Mouse (Mus musculus) heart, adult 2 months (tissue): Measurements from ENCODE around the gene Sec14l1.

ENCODE experiments used
- CTCF ChIP-seq: fragments of 200-600 bp; IDR thresholded peaks from 2 replicates; pipeline ENCODE4 v1.8.1; 2022; ENCODE audit warnings: antibody characterized with exemption, mild to moderate bottlenecking, moderate library complexity
- EP300 ChIP-seq: fragments of 200-500 bp; IDR thresholded peaks from 2 replicates; pipeline ENCODE4 v1.6.1; 2011; ENCODE audit warnings: low read depth, low read length, control low read depth; ENCODE audit not compliant: insufficient read depth
- POLR2A ChIP-seq: fragments of 200-500 bp; IDR thresholded peaks from 2 replicates; pipeline ENCODE4 v1.6.1; 2011; ENCODE audit warnings: mild to moderate bottlenecking, low read depth, low read length, control low read depth; ENCODE audit not compliant: insufficient read depth

GRCm38 (mm10) chr11:117118248-117118647, 3.3 kb downstream of the Sec14l1 start:
- TF ChIP-seq CTCF (no peak), EP300 (no peak), POLR2A (no peak)
